Mouse (Mus musculus) thymus, postnatal 4 days (tissue): ENCODE results near the gene Zfp622.
A peak's percentile ranks its signal among the peaks of the same experiment; 100 is the strongest.

Experiments used
- DNase-seq: peaks from one replicate; pipeline ENCODE4 v3.0.0; 2021

Gene Zfp622

GRCm38 (mm10) chr15:25984067-25984733, at the start of gene Zfp622:
Gene Zfp622 (plus strand): TSS chr15:25984366.
- DNase-seq, result peak; percentile 90

- DNase-seq, result no peak
Observed at GRCm38 (mm10) chr15:25934411-25934810, 49.8 kb upstream of the Zfp622 start.

GRCm38 (mm10) chr15:25938496-25938895, 45.7 kb upstream of the Zfp622 start:
- DNase-seq, result no peak

GRCm38 (mm10) chr15:25940397-25941377, 43.5 kb upstream of the Zfp622 start:
- no peak for DNase-seq

- no peak for DNase-seq
Observed at GRCm38 (mm10) chr15:25941514-25941913, 42.7 kb upstream of the Zfp622 start.

- no peak for DNase-seq
Observed at GRCm38 (mm10) chr15:25942415-25942814, 41.8 kb upstream of the Zfp622 start.

- DNase-seq, result no peak
Observed at GRCm38 (mm10) chr15:25943386-25944137, 40.6 kb upstream of the Zfp622 start.

- DNase-seq, result no peak
Observed at GRCm38 (mm10) chr15:25945224-25945623, 38.9 kb upstream of the Zfp622 start.

- no peak for DNase-seq
Observed at GRCm38 (mm10) chr15:25946482-25946881, 37.7 kb upstream of the Zfp622 start.

GRCm38 (mm10) chr15:25947383-25947782, 36.8 kb upstream of the Zfp622 start:
- DNase-seq, result no peak

GRCm38 (mm10) chr15:25948257-25949223, 35.6 kb upstream of the Zfp622 start:
- no peak for DNase-seq

GRCm38 (mm10) chr15:25949696-25950095, 34.5 kb upstream of the Zfp622 start:
- DNase-seq, result no peak

- no peak for DNase-seq
Observed at GRCm38 (mm10) chr15:25950584-25950983, 33.6 kb upstream of the Zfp622 start.

GRCm38 (mm10) chr15:25951037-25951436, 33.1 kb upstream of the Zfp622 start:
- DNase-seq, result no peak

- DNase-seq, result no peak
Observed at GRCm38 (mm10) chr15:25956001-25956400, 28.2 kb upstream of the Zfp622 start.

- no peak for DNase-seq
Observed at GRCm38 (mm10) chr15:25956422-25957117, 27.6 kb upstream of the Zfp622 start.

- DNase-seq, result no peak
Observed at GRCm38 (mm10) chr15:25957651-25958050, 26.5 kb upstream of the Zfp622 start.

- DNase-seq, result no peak
Observed at GRCm38 (mm10) chr15:25959375-25959774, 24.8 kb upstream of the Zfp622 start.

- DNase-seq, result no peak
Observed at GRCm38 (mm10) chr15:25960231-25960630, 23.9 kb upstream of the Zfp622 start.

- DNase-seq, result no peak
Observed at GRCm38 (mm10) chr15:25966220-25966774, 17.9 kb upstream of the Zfp622 start.

GRCm38 (mm10) chr15:25971596-25971995, 12.6 kb upstream of the Zfp622 start:
- DNase-seq, result no peak
